Mouse (Mus musculus) B cell, adult (primary cell): Measurements from ENCODE around the gene Lemd2. TPM values are rescaled to one million over a fixed set of nuclear protein-coding genes. Genes with fewer than 3 reads are reported as not detected.

Experiments
- total RNA-seq: library from RNA; stranded (reverse); gene quantifications from 4 replicates; pipeline ENCODE4 v1.2.4, GENCODE M21; 2023; ENCODE audit not compliant: inconsistent age

Gene Lemd2
- 77.1 to 81.8 TPM (median 80.2 TPM) in 4 replicates for total RNA-seq

DNA sequence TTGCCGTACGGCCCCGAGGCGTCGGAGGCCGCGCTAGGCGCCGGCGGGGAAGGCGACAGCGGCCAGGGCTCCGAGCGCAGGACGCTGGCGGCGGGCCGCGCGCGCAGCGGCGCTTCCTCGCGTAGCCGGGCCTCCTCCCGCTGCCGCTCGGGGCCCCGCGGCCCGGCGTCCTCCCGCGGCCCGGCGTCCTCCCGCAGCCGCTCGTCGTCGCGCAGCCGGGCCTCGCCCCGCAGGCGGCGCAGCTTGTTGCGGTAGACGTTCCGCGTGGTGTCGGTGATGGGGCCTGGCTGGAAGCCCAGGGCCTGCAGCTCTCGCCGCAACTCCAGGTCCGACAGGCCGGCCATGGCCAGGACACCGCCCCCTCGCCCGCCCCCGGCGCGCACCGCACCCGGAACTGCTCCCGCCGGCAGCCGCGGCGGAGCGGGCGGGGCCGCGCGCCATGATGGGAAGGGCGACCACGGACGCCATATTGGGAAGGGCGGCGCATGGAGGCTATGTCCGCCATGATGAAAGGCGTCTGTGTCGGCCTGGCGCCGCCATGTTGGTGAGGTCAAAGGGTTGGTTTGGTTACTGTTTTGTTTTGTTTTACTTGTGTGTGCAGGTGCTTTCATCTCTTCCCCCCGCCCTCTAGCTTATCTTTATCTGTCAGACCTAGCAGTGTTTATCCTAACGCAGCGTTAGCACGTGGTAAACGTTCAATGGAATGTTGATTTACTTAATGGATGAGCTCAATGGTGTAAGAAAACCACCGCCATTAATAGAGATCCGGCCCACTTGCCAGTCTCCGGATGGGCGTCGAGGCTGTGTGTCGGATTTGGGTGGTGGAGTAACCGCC, at the start of gene Lemd2:
TSS of gene Lemd2 (minus strand) at position 395 of the 835 bp plus-strand sequence.

DNA sequence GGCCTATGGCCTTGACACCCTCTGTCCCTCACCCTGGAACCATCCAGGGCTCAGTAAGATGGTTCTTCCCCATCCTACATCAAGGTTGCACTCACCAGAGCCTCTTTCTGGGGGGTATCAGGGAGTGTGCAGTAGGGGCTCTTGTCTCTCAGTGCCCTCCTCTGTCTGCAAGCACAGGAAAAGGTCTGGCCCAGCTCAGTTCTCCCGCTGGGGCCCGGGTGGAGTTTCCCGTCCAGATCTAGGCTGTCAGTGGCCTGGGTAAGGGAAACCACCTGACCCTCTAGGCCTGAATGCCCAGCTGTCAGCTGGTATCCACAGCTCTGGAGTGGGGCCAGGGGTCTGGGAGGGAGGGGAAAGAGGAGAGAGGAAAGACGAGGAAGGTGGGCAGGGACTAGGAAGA, 36.7 kb downstream of the Lemd2 start, which contains the start of gene Ip6k3:
TSS of gene Ip6k3 (minus strand) at position 251 of the 400 bp plus-strand sequence.

Other genes with a start within 250 kb of the Lemd2 start
- gene Zbtb9, start 231.3 kb downstream of the Lemd2 start, total RNA-seq = 15.3 to 20.4 TPM (median 18.7 TPM) in 4 replicates
- 40.3 to 50.8 TPM (median 46.4 TPM) in 4 replicates for gene Bak1, start 175.5 kb downstream of the Lemd2 start, total RNA-seq
- 181 to 196 TPM (median 194 TPM) in 4 replicates for gene Itpr3, start 147.2 kb downstream of the Lemd2 start, total RNA-seq
- gene Uqcc2, start 70.6 kb downstream of the Lemd2 start, total RNA-seq = 44.9 to 60.2 TPM (median 52.4 TPM) in 4 replicates
- gene Ip6k3, start 36.7 kb downstream of the Lemd2 start, total RNA-seq = not detected in 4 replicates